Mouse (Mus musculus) adipocyte (in vitro differentiated cells): ENCODE data around the gene Slco4a1.

ENCODE experiments used
- DNase-seq: peaks from one replicate; pipeline ENCODE4 v3.0.0-alpha.2; 2016; ENCODE audit warnings: low spot score

Gene Slco4a1

DNA sequence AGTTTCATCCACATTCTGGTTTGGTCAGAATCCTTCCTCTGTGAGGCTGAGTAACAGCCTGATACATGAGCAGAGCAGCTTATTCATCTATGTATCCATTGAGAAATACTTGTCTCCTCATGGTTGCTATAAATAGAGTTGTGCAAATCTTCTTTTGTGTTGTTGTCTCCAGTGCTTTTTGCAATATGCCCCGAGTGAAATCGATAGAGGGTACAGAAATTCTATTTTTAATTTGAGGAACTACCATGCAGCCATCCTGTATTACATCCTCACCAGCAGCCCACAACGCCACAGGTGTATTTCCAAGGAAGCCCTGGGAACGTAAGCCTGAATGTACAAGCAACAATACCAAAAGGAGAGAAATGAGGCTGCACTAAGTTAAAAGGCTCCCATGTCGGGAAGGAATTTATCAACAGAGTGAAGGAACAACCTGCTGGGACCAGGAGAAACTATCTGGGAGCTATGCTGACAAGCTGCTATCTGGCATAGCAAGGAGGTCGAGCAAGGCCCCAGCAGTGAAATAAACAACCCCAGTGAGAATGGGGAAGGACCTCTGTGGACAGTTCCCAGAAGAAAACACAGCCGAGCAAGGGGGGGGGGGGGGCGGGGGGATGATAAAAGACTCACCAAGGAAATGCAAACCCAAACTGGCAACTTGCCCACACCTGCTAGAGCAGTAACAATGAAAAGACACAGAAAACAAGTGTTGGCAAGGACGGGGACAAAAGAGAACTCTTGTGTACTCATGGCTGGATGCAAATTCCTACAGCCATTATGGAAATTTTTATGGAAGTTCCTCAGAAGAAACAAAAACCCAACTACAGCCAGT is 10.9 kb upstream of the Slco4a1 start:
- DNase-seq: no peak

DNA sequence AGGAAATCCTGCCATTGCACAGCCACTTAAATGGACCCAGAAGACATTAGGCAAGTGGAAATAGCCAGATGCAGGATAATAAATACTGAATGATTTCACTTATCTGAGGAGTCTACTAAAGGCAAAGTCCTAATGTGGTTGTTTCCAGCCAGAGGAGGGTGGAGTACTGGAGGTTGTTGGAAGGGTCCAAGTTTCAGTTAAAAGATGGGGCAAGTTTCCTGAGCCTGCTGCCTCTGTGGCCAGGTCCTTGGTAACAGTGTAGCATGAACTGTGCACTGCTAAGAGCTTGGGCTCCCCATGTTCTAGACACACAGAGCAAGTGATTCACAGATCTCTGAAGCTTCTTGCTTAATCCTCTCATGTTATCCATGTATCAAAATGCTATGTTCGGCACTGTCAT is 10.1 kb upstream of the Slco4a1 start:
- no peak for DNase-seq

DNA sequence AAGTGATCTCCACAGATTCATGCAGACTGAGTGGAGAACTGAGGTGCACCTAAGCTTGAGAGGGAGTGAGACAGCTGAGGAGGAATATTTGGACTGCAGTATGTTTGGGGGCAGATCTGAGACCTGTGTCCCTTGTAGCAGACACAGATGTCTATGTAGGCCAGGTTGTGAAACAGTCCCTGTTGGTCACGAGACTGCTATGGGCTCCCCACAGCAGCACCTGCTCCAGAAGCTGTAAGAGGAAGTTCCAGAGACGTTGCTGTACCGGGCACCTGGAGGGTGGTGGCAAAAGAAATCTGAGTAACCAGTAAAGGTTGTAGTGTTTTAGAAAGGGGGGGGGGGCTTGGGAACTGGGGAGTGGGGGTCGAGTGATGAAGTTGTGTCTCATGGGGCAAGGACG is 7.0 kb upstream of the Slco4a1 start:
- no peak for DNase-seq

DNA sequence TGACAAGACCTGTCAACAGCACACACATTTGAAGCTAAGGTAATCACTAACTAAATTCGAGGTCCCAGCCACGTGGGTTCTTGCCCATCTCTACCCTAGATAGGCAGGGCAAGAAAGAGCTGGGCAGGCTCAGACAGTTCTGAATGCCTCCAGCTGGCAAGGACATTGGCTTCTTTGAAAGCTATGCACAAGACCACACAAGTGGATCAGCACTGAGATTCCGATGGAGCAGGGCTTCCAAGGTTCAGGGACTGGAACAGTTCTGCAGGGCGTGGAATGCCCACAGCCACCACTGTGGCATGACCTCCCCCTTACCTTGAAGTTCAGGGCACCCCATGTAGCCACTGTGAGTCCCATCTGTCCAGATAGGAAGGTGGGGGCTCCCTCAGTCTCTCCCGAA is 5.5 kb upstream of the Slco4a1 start:
- DNase-seq: no peak

DNA sequence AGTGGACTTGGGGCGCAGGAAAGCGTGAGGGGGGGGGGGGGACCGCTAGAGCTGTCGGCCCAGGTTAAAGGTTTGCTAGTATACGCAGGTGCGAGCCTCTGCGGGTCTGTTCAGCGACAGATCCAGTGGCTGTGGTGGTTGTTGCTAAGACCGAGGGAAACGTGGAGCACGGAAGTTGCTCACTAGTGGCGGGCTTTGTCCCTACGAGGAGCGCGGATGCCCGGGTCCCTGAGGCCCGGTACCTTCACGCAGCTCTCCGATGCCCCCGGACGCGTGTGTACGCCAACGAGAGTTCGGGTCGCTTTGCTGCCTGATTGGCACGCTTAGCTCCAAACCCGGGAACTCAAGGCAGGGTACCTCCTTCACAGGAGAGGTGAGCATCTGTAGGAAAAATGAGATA is 660 bp downstream of the Slco4a1 start:
- no peak for DNase-seq

DNA sequence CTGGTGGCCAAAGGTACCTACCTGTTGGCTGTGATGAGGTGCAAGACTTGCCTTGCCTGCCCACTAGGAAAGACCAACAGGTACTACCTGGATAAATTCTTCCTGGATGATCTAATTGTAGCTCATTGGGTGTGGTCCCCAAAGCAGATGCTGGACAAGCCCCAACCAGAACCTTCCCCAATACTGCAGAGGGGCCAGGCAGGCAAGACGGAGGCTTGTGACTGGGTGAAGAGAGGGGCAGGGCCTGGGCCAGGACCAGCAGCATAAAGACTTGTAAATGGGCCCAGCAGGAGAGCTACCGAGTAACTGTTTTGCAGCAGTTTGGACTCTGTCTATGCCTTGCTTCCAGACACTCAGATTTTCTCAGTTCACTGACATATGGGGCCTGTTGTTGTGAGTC is 1.6 kb downstream of the Slco4a1 start:
- no peak for DNase-seq

DNA sequence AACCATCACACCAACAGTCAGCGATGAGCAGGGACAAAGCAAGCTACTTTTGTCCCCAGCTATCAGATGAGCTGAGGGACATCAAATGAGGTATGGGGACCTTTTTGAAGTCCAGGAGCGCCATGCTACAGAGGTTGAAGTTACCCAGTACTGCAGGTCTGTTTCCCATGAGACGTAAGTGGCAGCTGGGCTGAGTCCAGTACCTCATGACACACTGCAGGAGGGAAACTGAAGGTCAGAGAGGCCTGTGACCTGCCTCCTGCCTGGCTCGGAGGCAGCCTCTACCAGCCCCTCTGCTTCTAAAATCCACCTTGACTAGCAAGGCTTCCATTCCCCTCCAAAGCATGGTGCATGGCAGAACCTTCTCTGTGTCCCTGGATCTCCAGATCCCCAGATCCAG is 3.4 kb downstream of the Slco4a1 start:
- no peak for DNase-seq

DNA sequence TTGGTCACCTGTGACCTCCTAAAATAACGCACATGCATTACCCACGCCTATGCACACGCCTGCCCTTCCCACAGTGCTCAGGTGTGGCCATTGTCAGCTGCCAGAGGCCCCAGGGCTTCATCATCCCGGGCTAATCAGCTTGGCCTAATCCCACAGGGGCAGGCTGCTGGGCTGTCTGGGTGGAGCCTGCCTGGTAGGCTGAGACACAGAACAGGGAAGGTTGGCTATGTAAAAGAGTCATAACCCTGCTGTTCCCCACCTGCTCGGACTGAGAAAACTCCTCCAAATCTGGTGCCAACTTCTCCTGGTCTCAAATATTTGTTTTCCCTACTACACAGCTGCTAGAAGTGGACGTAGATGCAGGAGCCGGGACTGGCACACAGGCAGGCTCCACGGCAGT is 4.8 kb downstream of the Slco4a1 start:
- DNase-seq: no peak

DNA sequence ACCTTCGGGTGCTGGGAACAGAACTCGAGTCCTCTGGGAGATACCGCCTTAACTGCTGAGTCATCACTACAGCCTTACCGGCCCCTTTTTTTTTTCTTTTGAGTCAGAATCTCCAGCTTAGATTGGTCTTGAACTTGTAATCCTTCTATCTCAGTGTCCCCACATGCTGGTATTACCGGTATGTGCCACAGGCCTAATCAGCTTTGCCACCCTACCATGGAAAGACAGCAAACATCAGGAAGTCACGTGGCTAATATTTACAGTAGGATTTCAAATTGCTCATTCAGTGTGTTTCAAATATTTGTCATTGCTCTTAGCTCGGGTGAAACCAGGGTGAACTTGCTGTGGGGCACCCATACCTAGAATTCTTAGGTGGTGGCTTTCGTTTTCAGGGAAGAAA is 6.5 kb downstream of the Slco4a1 start:
- DNase-seq: no peak

DNA sequence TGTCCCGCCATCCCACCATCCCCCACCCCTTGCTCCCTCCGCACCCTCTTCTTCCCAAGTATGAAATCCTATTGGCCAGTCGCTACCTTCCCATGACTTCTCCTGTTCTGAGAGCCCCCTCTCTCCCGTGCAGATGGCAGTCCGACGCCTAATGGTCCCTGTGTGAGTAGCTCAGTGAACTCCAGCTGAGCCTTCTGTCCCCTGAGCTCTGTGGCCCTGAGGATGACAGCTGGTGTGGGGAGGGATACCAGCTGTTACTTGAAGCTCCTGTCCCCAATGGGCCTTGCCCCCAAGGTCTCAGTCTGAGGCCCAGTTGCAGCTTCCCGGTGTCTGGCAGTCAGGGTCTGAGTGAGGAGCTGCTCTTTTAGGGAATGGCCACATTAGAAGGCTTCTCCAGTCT is 10.5 kb downstream of the Slco4a1 start:
- DNase-seq: no peak

DNA sequence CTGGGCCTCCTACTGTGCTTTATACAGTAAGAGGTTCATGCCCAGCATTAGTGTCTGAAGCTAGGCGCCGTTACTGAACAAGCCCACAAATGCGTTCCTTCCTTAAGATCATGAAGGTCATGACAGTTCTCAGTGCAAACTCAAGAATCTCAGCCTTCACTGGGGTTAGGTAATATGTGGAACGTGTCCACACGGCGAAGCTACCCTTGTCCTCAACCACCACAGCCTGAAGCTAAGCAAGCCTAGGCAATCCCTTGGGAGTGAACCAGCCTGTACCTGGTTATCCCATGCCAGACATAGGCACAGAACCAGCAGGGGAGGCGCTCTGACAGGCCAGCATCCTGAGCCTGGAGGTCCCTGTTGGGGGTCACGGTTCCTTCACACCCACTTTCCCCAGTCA is 12.8 kb downstream of the Slco4a1 start:
- no peak for DNase-seq

DNA sequence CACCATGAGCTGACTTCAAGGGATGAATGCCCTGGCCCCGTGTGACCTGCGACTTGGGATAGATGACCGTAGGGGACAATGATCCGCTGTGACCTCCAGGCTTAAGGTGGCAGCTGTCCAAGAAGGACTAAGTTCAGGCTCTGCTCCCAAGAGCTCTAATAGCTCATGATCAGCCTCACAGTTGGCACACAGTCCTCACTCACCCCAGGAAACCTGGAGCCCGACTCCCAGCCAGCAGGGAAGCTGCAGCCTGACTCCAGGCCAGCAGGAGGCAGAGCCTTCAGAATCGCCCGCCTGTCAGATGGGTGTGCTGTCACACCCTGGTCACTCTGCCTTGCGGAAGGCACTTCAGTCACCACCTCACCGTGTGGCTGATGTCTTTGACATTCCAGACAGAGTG is 13.7 kb downstream of the Slco4a1 start:
- DNase-seq: peak; percentile 44

DNA sequence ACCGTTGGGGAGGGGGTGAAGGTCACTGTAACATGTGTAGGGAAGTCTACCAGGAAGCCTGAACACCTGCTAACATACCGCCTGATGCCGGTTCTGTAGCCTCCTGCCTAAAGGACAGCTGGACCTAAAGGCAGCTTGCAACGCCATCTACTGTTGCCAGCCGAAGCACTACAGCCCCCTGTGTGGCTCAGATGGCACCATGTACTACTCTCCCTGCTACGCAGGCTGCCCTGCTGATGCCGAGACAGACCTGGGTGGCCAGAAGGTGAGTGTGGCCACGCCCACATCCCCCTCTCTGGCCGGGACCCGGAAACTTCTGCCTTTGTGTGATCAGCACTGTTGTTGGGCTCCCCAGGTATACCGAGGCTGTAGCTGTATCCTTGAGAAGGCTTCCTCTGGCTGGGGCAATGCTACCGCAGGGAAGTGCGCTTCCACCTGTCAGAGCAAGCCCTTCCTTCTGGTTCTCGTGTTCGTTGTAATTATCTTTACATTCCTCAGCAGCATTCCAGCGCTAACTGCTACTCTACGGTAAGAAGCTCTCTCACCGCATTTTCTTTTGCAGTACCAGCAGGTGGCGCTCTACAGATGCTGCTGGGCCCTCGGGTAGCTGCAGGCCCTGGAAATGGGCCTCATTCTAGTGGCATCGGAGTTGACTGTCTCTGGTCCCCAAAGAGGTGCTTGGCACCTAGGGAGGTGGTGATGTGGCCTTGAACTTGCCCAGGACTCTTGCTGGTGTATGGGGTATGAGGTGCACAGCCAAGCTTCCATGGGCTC is 16.4 kb downstream of the Slco4a1 start:
- peak; percentile 9 for DNase-seq

DNA sequence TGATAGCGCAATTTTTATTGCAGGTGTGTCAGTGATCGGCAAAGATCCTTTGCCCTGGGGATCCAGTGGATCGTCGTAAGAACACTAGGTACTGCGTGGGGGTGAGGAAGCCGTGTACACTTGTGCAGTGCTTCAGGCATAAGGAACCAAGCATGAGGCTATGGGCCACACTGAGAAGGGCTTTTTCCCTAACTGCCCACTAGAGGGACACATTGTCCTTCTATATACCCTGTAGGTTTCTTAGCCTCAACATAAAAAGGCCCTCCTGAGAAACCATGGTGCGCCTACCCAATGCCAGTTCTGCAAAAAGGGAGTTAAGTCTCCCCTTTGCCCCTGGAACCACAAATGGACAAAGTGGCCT is 17.0 kb downstream of the Slco4a1 start:
- DNase-seq: peak; percentile 61

DNA sequence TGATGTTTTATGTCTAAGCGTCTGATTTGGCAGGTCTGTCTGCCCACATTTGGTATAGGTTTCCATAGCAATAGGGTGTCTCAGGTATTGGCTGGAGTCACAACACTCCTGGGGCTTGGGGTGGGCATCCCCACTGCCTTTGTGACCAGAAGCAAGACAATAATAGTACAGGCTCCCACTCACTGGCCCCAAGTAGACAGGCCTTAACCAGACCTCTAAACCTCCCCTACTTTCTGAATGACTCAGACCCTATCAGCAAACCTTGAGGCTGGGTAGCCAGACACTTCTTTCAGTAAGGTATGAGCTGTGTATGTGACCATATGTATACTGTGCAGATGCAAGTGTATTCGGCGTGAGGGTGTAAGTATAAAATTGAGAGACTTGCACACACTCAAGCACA is 18.8 kb downstream of the Slco4a1 start:
- no peak for DNase-seq

DNA sequence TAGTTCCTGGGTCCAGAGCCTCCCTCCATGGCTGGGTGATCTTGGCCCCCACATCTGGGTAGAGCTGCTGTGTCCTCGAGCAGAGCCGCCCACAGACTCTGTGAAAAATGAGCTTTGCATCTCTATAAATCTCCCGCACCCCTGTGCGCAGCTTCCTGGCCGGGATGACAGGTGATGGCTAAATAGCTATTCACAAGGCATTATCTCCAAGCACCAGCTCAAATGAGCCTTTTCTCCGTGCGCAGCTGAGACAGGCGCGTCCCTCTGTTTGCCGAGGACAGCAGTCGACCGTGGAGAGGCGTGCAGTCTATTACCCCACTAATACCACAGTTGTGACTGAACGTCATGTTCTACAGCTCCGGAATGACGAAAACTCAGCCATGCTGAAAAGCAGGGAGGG is 26.2 kb downstream of the Slco4a1 start:
- no peak for DNase-seq

DNA sequence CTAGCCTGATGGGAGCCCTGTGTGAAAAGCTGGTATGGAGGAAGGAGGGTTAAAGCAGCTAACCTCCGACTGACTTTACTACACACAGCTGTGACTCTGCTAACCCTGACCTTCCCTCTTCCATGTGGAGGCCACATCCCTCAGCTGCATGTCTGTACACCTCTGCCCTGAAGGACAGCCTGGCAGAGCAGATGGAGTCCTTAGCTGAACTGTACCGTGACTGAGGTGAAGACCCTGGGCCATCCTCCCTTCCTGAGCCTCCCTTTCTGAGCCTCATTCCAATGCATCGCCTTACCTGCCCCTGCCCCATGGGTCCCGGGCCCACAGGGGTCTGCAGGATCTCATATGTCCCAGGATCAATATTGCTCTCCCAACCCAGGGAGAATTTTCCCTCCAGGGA is 28.8 kb downstream of the Slco4a1 start:
- no peak for DNase-seq

DNA sequence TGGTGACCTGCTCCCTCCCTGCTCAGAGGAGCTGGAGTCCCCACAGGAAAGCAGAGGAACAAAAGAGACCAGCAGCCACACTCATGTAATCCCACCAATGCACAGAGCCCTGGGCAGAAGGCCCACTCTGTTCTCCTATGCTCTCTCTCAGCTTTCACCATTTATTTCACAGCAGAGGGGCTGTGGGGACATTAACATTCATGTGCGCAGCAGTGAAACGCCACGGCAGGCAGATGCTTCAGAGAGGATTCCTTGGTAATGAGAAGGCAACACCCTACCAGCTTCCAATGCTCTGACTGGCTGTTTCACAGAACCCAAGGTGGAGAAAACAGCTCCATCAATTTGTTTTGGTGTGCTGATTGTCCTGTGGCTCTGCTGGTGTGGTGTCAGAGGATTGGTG is 29.3 kb downstream of the Slco4a1 start:
- no peak for DNase-seq

DNA sequence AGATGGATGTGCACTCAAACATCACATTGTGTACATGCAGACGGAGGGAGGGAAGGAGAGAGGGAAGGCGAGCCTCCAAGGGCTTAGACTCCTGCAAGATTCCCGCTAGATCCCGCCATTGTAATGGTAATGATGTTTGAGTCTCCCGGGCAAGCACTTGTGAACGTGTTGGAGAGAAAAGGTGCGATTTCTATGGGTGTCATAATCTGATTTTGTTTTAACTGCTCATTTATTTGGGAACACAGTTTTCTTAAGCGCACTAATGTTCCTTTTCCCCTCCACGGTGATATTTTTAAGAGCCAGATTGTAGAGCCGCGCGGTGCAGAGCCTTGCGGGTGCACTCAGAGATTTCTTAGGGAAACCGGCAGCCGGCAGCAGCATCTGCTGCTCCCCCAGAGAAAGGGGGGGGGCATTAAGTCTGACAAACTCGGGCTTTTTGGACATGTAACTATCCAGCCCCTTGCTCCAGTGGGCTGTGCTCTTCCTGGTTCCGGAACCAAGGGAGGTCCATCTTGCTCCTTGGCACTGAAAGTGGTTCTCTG is 32.2 kb downstream of the Slco4a1 start:
- DNase-seq: no peak

DNA sequence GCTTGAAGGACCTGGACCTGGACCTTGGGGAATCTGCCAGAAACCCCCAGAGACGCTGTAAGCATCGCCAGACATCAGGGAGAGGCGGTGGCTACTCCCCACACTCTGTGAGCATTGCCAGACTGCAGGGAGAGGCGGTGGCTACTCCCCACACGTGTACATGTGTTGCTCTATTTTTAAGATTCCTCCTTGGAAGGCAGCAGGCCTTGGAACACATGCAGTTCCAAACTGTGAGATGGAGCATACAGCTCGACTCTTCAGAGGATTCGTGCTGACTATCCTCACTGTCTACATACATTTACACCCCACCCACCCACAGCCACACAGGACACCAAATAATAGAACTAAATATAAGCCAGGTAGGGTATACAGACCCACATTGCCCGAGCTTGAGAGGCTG is 39.9 kb downstream of the Slco4a1 start:
- DNase-seq: no peak

DNA sequence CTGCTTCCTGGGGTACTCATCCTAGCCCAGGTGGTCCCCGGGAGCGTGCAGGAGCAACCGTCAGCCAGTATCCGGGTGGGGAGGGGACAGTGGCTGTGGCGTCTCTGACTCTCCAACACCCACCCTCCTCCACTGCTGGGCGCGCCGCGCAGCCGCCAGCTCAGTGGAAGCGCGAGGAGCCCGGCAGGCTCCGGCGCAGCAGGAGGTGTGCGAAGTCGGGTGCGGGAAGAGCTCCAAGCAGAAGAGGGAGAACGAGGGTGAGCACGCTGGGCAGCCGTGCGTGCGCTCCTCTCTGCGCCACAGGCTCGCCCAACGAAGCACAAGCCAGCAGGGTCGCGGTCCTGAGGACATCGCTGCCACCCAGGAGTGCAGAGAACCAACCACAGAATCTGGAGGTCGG is 43.7 kb downstream of the Slco4a1 start, which contains the start of gene Ntsr1:
Gene Ntsr1, plus strand, starts transcription at position 236 of the 400 bp plus-strand sequence.
- DNase-seq: no peak

DNA sequence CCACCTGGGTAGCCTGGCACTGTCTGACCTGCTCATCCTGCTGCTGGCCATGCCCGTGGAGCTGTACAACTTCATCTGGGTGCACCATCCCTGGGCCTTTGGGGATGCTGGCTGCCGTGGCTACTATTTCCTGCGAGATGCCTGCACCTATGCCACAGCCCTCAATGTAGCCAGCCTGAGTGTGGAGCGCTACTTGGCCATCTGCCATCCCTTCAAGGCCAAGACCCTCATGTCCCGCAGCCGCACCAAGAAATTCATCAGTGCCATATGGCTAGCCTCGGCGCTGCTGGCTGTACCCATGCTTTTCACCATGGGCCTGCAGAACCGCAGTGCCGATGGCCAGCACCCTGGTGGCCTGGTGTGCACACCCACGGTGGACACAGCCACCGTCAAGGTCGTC is 44.7 kb downstream of the Slco4a1 start:
- DNase-seq: no peak

DNA sequence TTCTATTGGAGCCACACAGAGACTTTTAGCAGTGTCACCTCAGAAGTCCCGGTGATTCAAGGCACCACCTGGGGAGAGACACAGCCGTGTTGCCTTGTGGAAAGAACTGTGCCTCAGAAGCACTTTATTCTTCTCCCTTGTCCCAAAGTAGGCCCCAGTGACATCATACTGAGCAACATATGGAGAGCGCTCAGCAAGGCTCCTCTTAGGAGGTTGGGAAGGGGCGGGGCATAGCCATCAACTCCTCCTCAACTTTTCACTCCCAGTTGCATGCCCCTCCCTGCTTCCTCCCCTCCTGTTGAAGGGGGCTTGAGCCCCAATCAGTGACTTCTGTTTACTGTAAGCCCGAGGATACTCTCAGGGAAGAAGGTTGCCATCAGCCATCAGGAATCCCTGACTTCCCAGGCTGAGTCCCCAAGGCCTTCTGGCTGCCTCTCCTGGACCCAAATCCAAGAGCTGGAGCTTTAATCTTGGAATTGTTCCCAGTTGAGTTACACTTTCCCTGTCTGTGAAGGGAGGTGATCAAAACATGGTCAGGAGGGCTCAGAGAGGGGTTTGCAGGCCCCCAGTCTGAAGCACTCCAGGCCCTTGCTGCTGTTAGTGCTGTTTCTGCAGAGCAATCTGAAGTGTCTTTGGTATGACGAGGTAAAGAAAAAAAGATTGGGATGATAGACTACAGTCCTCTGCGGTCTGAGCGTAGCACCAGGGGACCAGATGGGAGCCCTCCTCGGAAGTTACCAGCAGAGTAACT is 45.3 kb downstream of the Slco4a1 start:
- no peak for DNase-seq
